Comparison of ENCODE assay signal across 8 mouse cellular contexts in the genomic region with DNA sequence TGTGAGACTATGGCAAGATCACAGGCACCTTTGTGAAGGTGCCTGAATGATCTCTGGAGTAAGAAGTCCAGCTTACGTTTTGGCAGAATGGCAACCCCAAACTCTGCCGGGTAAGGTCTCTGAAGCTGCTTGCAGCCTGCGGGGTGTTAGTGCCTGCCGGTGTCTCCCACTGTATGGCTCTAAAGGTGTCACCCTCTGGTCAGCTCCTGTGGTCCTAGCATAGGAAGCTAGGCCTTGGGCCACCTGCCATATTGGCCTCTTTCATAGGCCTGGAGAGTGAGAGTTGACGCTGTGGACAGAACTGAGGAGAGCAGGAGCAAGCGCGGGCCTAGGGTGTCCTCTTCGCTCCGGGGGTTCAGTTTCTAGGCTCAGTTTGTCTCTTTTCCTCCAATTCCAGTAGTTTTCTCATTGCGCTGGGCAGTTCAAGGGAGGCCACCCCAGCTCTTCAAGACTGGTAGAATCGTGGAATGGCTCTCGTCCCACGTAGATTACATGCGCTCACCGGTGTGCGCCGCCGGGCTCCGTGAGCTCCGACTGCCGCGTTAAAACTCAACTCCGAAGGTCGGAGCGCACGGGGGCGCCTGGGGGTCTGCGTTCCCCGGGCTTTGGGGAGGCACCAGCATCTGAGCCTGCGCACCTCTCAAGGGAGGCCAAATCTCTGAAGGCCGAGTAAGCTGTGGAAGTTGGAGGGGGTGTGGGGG. TPM values are rescaled to one million over a fixed set of nuclear protein-coding genes. Genes with fewer than 3 reads are reported as not detected.
DNase-seq lines count a peak whose midpoint lies in the region; ATAC-seq lines count a peak whose summit lies in the region.

No protein-coding gene starts in this region.

- intact Hi-C loops in heart, postnatal 25 days (cut with DNase I): no loop called here

- DNase-seq in heart, postnatal 25 days (ENCODE audit: low spot score): no peak
- peak; percentile 30 for DNase-seq in forebrain, embryonic 14.5 days (ENCODE audit: low spot score)
- peak; percentile 49 for DNase-seq in lung, postnatal 14 days
- peak; percentile 22 for DNase-seq in urinary bladder, postnatal 25 days (ENCODE audit: low spot score)
- no peak for DNase-seq in thymus, postnatal 0 days (ENCODE audit: low spot score)
- DNase-seq in cerebellum, postnatal 14 days: no peak

- H3K36me3 ChIP-seq in heart, embryonic 14.5 days (ENCODE audit: control insufficient read depth, insufficient read depth, low read length): no peaks in the 10 kb centered on the region
- H3K36me3 ChIP-seq in forebrain, embryonic 14.5 days (ENCODE audit: control insufficient read depth, insufficient read depth, low read length): no peaks in the 10 kb centered on the region
- peaks cover 4% of the 10 kb centered on the region for H3K36me3 ChIP-seq in kidney, embryonic 15.5 days

- H3K4me1 ChIP-seq in heart, embryonic 14.5 days (ENCODE audit: control insufficient read depth in 2 of 2, insufficient read depth in 2 of 2, low read length in 2 of 2): peaks cover 19 to 42% of the 10 kb centered on the region in 2 experiments
- H3K4me1 ChIP-seq in forebrain, embryonic 14.5 days (ENCODE audit: control insufficient read depth, insufficient read depth, low read length): peaks cover 18% of the 10 kb centered on the region
- peaks cover 39% of the 10 kb centered on the region for H3K4me1 ChIP-seq in kidney, embryonic 15.5 days

- peak overlapping the region; percentile 11 to 57; a peak in 3 of 4 replicates for H3K4me3 ChIP-seq in heart, embryonic 14.5 days (ENCODE audit: control insufficient read depth in 1 of 2, insufficient read depth in 1 of 2, low read depth in 1 of 2, low read length in 2 of 2)
- H3K4me3 ChIP-seq in forebrain, embryonic 14.5 days (ENCODE audit: low read depth, low read length): peak overlapping the region; percentile 66
- peak overlapping the region; percentile 71 for H3K4me3 ChIP-seq in kidney, embryonic 15.5 days (replicated peaks)

- no peak for ATAC-seq in heart, embryonic 14.5 days (ENCODE audit: insufficient number of reproducible peaks, insufficient read depth, low FRiP score, low read depth)
- ATAC-seq in forebrain, embryonic 14.5 days: no peak
- ATAC-seq in kidney, embryonic 15.5 days (replicated peaks; ENCODE audit: low FRiP score): no peak

- WGBS in heart, embryonic 14.5 days: 13% methylated on average over 31 of the region's 31 CpGs
- under 1% methylated on average over 31 of the region's 31 CpGs for WGBS in forebrain, embryonic 14.5 days
- WGBS in kidney, embryonic 15.5 days: 3% methylated on average over 31 of the region's 31 CpGs

- H3K27ac ChIP-seq in heart, embryonic 14.5 days (replicated peaks in 1 of 2; ENCODE audit: control insufficient read depth in 1 of 2, insufficient read depth in 1 of 2, low read depth in 2 of 2, low read length in 2 of 2): no peak overlapping the region
- H3K27ac ChIP-seq in forebrain, embryonic 14.5 days (ENCODE audit: low read depth, low read length): peak overlapping the region; percentile 52
- H3K27ac ChIP-seq in kidney, embryonic 15.5 days: peak overlapping the region; percentile 99

- H3K9ac ChIP-seq in heart, embryonic 14.5 days (ENCODE audit: low read length): peak overlapping the region; percentile 40; the same call in 1 of the 2 replicates
- peak overlapping the region; percentile 50 for H3K9ac ChIP-seq in forebrain, embryonic 14.5 days (ENCODE audit: low read length)
- H3K9ac ChIP-seq in kidney, embryonic 15.5 days: peak overlapping the region; percentile 59

- H3K4me2 ChIP-seq in heart, embryonic 14.5 days (ENCODE audit: low read length): peak overlapping the region; percentile 90
- peak overlapping the region; percentile 92 for H3K4me2 ChIP-seq in forebrain, embryonic 14.5 days (ENCODE audit: low read length)
- H3K4me2 ChIP-seq in kidney, embryonic 15.5 days: peak overlapping the region; percentile 87

- H3K9me3 ChIP-seq in heart, embryonic 14.5 days (ENCODE audit: control insufficient read depth, low read length): no peaks in the 10 kb centered on the region
- H3K9me3 ChIP-seq in forebrain, embryonic 14.5 days (replicated peaks; ENCODE audit: control insufficient read depth, low read length): no peaks in the 10 kb centered on the region
- no peaks in the 10 kb centered on the region for H3K9me3 ChIP-seq in kidney, embryonic 15.5 days (replicated peaks)

- H3K27me3 ChIP-seq in heart, embryonic 14.5 days (ENCODE audit: control insufficient read depth, insufficient read depth, low read length): peaks cover 71% of the 10 kb centered on the region
- peaks cover 74% of the 10 kb centered on the region for H3K27me3 ChIP-seq in forebrain, embryonic 14.5 days (replicated peaks; ENCODE audit: control insufficient read depth, insufficient read depth, low read length)
- no peaks in the 10 kb centered on the region for H3K27me3 ChIP-seq in kidney, embryonic 15.5 days

RNA-seq across cellular contexts. Expression of a gene that starts 1.1 kb away (rescaled TPM):
- 0.67 and 1.6 TPM in 2 replicates for polyA plus RNA-seq in heart, embryonic 14.5 days (2014; fragmentation: Nextera tagmentation; extraction: Ambion mirVana)
- total RNA-seq in heart, postnatal 25 days (2021): 1 to 10 TPM; 1.5 to 2.1 TPM
- 4.4 and 4.6 TPM in 2 replicates for polyA plus RNA-seq in forebrain, embryonic 14.5 days (2014; fragmentation: Nextera tagmentation; extraction: Ambion mirVana)
- polyA plus RNA-seq in kidney, embryonic 15.5 days (2015; fragmentation: Nextera tagmentation; extraction: Ambion mirVana): 37.0 and 39.5 TPM in 2 replicates
- 3.0 and 3.2 TPM in 2 replicates for polyA plus RNA-seq in thymus, postnatal 0 days (2015; fragmentation: Nextera tagmentation; extraction: Ambion mirVana)

RNA-seq across cellular contexts. Expression of a gene that starts 29.0 kb away (rescaled TPM):
- 0.95 and 1.2 TPM in 2 replicates for polyA plus RNA-seq in heart, embryonic 14.5 days (2014; fragmentation: Nextera tagmentation; extraction: Ambion mirVana)
- 1 to 10 TPM in 1 of 2 experiments, under 1 TPM in 1; 0.83 to 1.8 TPM for total RNA-seq in heart, postnatal 25 days (2021)
- 0.31 TPM in 1 of 2 replicates, not detected in the other for polyA plus RNA-seq in forebrain, embryonic 14.5 days (2014; fragmentation: Nextera tagmentation; extraction: Ambion mirVana)
- polyA plus RNA-seq in kidney, embryonic 15.5 days (2015; fragmentation: Nextera tagmentation; extraction: Ambion mirVana): 0.90 and 1.1 TPM in 2 replicates
- 0.21 and 0.32 TPM in 2 replicates for polyA plus RNA-seq in thymus, postnatal 0 days (2015; fragmentation: Nextera tagmentation; extraction: Ambion mirVana)

Comparison
In these comparisons a context has a peak if more than half of its experiments do, and no peak if none do; other contexts are left out.
1. H3K27ac ChIP-seq: peak in forebrain, embryonic 14.5 days (single experiment) and kidney, embryonic 15.5 days (single experiment); none in heart, embryonic 14.5 days (0 of 2).
2. DNase-seq: peak in forebrain, embryonic 14.5 days (single experiment), lung, postnatal 14 days (single experiment) and urinary bladder, postnatal 25 days (single experiment); none in heart, postnatal 25 days (single experiment), thymus, postnatal 0 days (single experiment) and cerebellum, postnatal 14 days (0 of 2).
3. Peak in every context shown above with its lines, with median percentiles within 50 percentile points of each other: H3K4me2 ChIP-seq, H3K4me3 ChIP-seq and H3K9ac ChIP-seq.